Mouse (Mus musculus): ENCODE data around the gene 1700001C02Rik. TPM values are rescaled to one million over a fixed set of nuclear protein-coding genes. Genes with fewer than 3 reads are reported as not detected.

1700001C02Rik gene
- not detected for polyA plus RNA-seq (2017; shearing (Covaris generic))

DNA sequence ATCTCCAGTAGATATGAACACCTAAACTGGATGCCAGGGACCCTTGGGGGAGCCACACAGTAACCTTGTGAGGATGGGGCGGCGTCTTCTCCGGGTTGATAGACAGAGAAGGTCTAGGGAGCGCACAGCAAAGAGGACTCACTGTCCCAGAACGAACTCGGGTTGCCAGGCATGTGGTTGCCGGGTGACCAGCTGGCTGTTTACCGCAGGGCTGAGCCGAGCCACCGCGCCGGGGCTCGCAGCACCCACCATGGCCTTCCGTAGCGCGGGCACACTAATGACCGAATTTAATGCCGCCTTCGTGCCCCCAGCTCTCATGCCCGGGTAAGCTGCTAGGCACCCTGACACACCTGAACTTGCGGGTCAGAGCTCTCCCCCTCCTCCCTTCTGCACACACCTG is at the start of gene 1700001C02Rik:
Gene 1700001C02Rik (plus strand): TSS at position 187 of the 400 bp plus-strand sequence.

GRCm38 (mm10) chr5:30461821-30462220 is 4.0 kb upstream of the 1700001C02Rik start, which contains the start of gene Otof:
Gene Otof (minus strand): TSS chr5:30461932.

Other genes starting within 250 kb of the 1700001C02Rik start
- gene Selenoi, start 233.5 kb upstream of the 1700001C02Rik start, polyA plus RNA-seq (2017; shearing (Covaris generic)) = 17.2 TPM
- 0.60 TPM for gene Drc1, start 184.7 kb upstream of the 1700001C02Rik start, polyA plus RNA-seq (2017; shearing (Covaris generic))
- not detected for gene Otof, start 4.1 kb upstream of the 1700001C02Rik start, polyA plus RNA-seq (2017; shearing (Covaris generic))
- not detected for gene Cib4, start 79.8 kb downstream of the 1700001C02Rik start, polyA plus RNA-seq (2017; shearing (Covaris generic))
- not detected for gene Kcnk3, start 122.1 kb downstream of the 1700001C02Rik start, polyA plus RNA-seq (2017; shearing (Covaris generic))
- 33.3 TPM for gene Slc35f6, start 181.9 kb downstream of the 1700001C02Rik start, polyA plus RNA-seq (2017; shearing (Covaris generic))
- 234 TPM for gene Cenpa, start 200.7 kb downstream of the 1700001C02Rik start, polyA plus RNA-seq (2017; shearing (Covaris generic))
- gene Dpysl5, start 245.5 kb downstream of the 1700001C02Rik start, polyA plus RNA-seq (2017; shearing (Covaris generic)) = 0.27 TPM